Mouse (Mus musculus) kidney, postnatal 0 days (tissue): ENCODE results near the gene Faap20. TPM values are rescaled to one million over a fixed set of nuclear protein-coding genes. Genes with fewer than 3 reads are reported as not detected.

ENCODE experiments used
- ATAC-seq: fragments of 200-750 bp; cut with Nextera tagmentation; replicated peaks from 2 replicates; pipeline ENCODE4 v1.8.0; 2017; ENCODE audit warnings: low read depth, moderate number of reproducible peaks, moderate TSS enrichment, moderate library complexity; ENCODE audit not compliant: low FRiP score
- DNase-seq: peaks from one replicate; pipeline ENCODE4 v3.0.0-alpha.2; 2016; ENCODE audit warnings: low spot score
- H3K27ac ChIP-seq: fragments of 300-500 bp; sonication (generic); 2 replicates; pipeline ENCODE4 v1.5.1; 2014; ENCODE audit warnings: mild to moderate bottlenecking
- H3K27me3 ChIP-seq: fragments of 300-500 bp; sonication (generic); 2 replicates; pipeline ENCODE4 v1.6.1; 2014; ENCODE audit warnings: low read length, mixed read lengths; ENCODE audit not compliant: insufficient read depth
- H3K36me3 ChIP-seq: fragments of 300-500 bp; sonication (generic); 2 replicates; pipeline ENCODE4 v1.6.1; 2014; ENCODE audit warnings: low read length, mixed read lengths; ENCODE audit not compliant: insufficient read depth
- H3K4me1 ChIP-seq: fragments of 300-500 bp; sonication (generic); replicated peaks from 2 replicates; pipeline ENCODE4 v1.6.1; 2014; ENCODE audit warnings: antibody characterized with exemption, low read length, mixed read lengths; ENCODE audit not compliant: insufficient read depth
- H3K4me2 ChIP-seq: fragments of 300-500 bp; sonication (generic); 2 replicates; pipeline ENCODE4 v1.6.1; 2014; ENCODE audit warnings: mild to moderate bottlenecking, low read length, moderate library complexity, mixed read lengths
- H3K4me3 ChIP-seq: fragments of 300-500 bp; sonication (generic); replicated peaks from 2 replicates; pipeline ENCODE4 v1.5.1; 2014; ENCODE audit warnings: low read depth, low read length
- H3K9ac ChIP-seq: fragments of 300-500 bp; sonication (generic); 2 replicates; pipeline ENCODE4 v1.6.1; 2014; ENCODE audit warnings: low read depth, low read length
- H3K9me3 ChIP-seq: fragments of 300-500 bp; sonication (generic); replicated peaks from 2 replicates; pipeline ENCODE4 v1.6.1; 2016; ENCODE audit warnings: low read length, inconsistent platforms, mixed read lengths
- CTCF ChIP-seq: IDR thresholded peaks from 2 replicates; pipeline ENCODE4 v1.5.1; 2016; ENCODE audit warnings: antibody characterized with exemption, low read depth, mild to moderate bottlenecking, moderate library complexity
- WGBS: fragments of 180-500 bp; shearing (Covaris S2); extraction: QIAGEN DNeasy Blood & Tissue Kit; methylation state at CpG from one replicate; pipeline ENCODE4 v1.1.7; 2014; 5-methylcytosine and 5-hydroxymethylcytosine counted together
- polyA plus RNA-seq: library from polyadenylated mRNA; unstranded; fragments of >200 nt; fragmentation: Nextera tagmentation; extraction: Ambion mirVana; gene quantifications from 2 replicates; pipeline ENCODE4 v1.2.1, GENCODE M21; 2015

The Faap20 gene
- polyA plus RNA-seq, 1 experiment from 2014 or later, result 77.2 TPM

- Histone ChIP-seq H3K4me2 (no peak overlapping the region), H3K27me3 (no peaks in the 10 kb centered on the region), H3K4me1 (peaks cover 22% of the 10 kb centered on the region), H3K4me3 (no peak overlapping the region), H3K9ac (no peak overlapping the region), H3K9me3 (no peaks in the 10 kb centered on the region), H3K27ac (no peak overlapping the region), H3K36me3 (no peaks in the 10 kb centered on the region)
- DNase-seq, result no peak
- TF ChIP-seq CTCF, result no peak
- 95% methylated on average over 4 of the region's 4 CpGs for WGBS
- ATAC-seq, result no peak
Measured at GRCm38 (mm10) chr4:155286090-155286489, 36.5 kb downstream of the Faap20 start.

GRCm38 (mm10) chr4:155287713-155288112, 38.1 kb downstream of the Faap20 start:
- no peaks in the 10 kb centered on the region for H3K36me3 ChIP-seq
- WGBS, result 77% methylated on average over 11 of the region's 11 CpGs
- DNase-seq, result no peak
- no peaks in the 10 kb centered on the region for H3K9me3 ChIP-seq
- H3K4me3 ChIP-seq, result no peak overlapping the region
- H3K4me2 ChIP-seq, result no peak overlapping the region
- H3K27ac ChIP-seq, result no peak overlapping the region
- no peak overlapping the region for H3K9ac ChIP-seq
- no peak for ATAC-seq
- no peaks in the 10 kb centered on the region for H3K27me3 ChIP-seq
- no peak for TF ChIP-seq CTCF
- peaks cover 10% of the 10 kb centered on the region for H3K4me1 ChIP-seq

GRCm38 (mm10) chr4:155288586-155288985, 39.0 kb downstream of the Faap20 start:
- H3K36me3 ChIP-seq, result no peaks in the 10 kb centered on the region
- no peak overlapping the region for H3K27ac ChIP-seq
- no peak overlapping the region for H3K4me3 ChIP-seq
- DNase-seq (no peak), ATAC-seq (no peak)
- H3K9me3 ChIP-seq, result no peaks in the 10 kb centered on the region
- no peak overlapping the region for H3K4me2 ChIP-seq
- peak; percentile 40; the same call in 1 of the 2 replicates for TF ChIP-seq CTCF
- H3K9ac ChIP-seq, result no peak overlapping the region
- WGBS, result 91% methylated on average over 1 of the region's 1 CpGs
- no peaks in the 10 kb centered on the region for H3K27me3 ChIP-seq
- peaks cover 1% of the 10 kb centered on the region for H3K4me1 ChIP-seq

- Histone ChIP-seq H3K4me2 (no peak overlapping the region), H3K36me3 (no peaks in the 10 kb centered on the region), H3K27ac (no peak overlapping the region), H3K4me3 (no peak overlapping the region), H3K9ac (no peak overlapping the region), H3K4me1 (no peaks in the 10 kb centered on the region), H3K27me3 (no peaks in the 10 kb centered on the region), H3K9me3 (no peaks in the 10 kb centered on the region)
- DNase-seq (no peak), ATAC-seq (peak; percentile 56; the same call in 1 of the 2 replicates)
- WGBS, result 89% methylated on average over 7 of the region's 7 CpGs
- TF ChIP-seq CTCF, result no peak
Measured at GRCm38 (mm10) chr4:155290045-155290444, 40.4 kb downstream of the Faap20 start.

GRCm38 (mm10) chr4:155292863-155293262, 43.3 kb downstream of the Faap20 start:
- DNase-seq (no peak), ATAC-seq (no peak)
- no peak overlapping the region for H3K4me2 ChIP-seq
- 84% methylated on average over 10 of the region's 10 CpGs for WGBS
- H3K36me3 ChIP-seq, result no peaks in the 10 kb centered on the region
- TF ChIP-seq CTCF, result no peak
- no peak overlapping the region for H3K9ac ChIP-seq
- H3K27me3 ChIP-seq, result no peaks in the 10 kb centered on the region
- H3K4me3 ChIP-seq, result no peak overlapping the region
- no peaks in the 10 kb centered on the region for H3K9me3 ChIP-seq
- no peak overlapping the region for H3K27ac ChIP-seq
- H3K4me1 ChIP-seq, result no peaks in the 10 kb centered on the region

- no peak for TF ChIP-seq CTCF
- Histone ChIP-seq H3K4me1 (no peaks in the 10 kb centered on the region), H3K4me2 (no peak overlapping the region), H3K9ac (no peak overlapping the region), H3K9me3 (no peaks in the 10 kb centered on the region), H3K27me3 (no peaks in the 10 kb centered on the region), H3K27ac (no peak overlapping the region), H3K4me3 (no peak overlapping the region), H3K36me3 (no peaks in the 10 kb centered on the region)
- WGBS, result 85% methylated on average over 14 of the region's 14 CpGs
- DNase-seq (no peak), ATAC-seq (no peak)
Measured at GRCm38 (mm10) chr4:155294381-155294780, 44.8 kb downstream of the Faap20 start.

GRCm38 (mm10) chr4:155295026-155295590, 45.5 kb downstream of the Faap20 start:
- DNase-seq (no peak), ATAC-seq (no peak)
- 75% methylated on average over 10 of the region's 10 CpGs for WGBS
- H3K4me3 ChIP-seq, result no peak overlapping the region
- no peaks in the 10 kb centered on the region for H3K36me3 ChIP-seq
- no peak overlapping the region for H3K9ac ChIP-seq
- H3K27me3 ChIP-seq, result no peaks in the 10 kb centered on the region
- TF ChIP-seq CTCF, result peak; percentile 28; the same call in 1 of the 2 replicates
- H3K9me3 ChIP-seq, result no peaks in the 10 kb centered on the region
- no peak overlapping the region for H3K4me2 ChIP-seq
- H3K27ac ChIP-seq, result no peak overlapping the region
- H3K4me1 ChIP-seq, result no peaks in the 10 kb centered on the region
